Mouse (Mus musculus) layer of hippocampus, adult 9-10 months (tissue): ENCODE data around the gene Serpinb11.

ENCODE experiments used
- DNase-seq: peaks from one replicate; pipeline ENCODE4 v3.0.0; 2022; ENCODE audit warnings: low spot score

The Serpinb11 gene

DNA sequence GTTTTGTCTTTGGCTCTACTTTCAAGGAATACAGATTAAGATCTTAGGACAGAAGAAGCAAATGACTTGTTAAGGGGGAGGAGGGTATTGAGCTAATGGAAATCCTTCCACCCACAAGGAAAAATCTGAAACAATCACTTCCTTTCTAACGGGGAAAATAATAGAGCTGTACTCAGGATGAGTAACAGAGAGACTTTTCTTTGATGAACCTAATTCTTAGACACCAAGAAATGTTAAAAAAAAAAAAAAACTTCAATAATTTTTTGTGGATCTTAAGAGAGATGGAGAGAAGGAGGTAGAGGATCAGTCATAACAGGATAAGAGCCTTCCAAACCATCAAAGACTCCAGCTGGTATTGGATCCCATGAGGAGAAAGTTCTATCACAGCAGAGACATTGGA lies at the start of gene Serpinb11:
Gene Serpinb11 (plus strand): TSS at position 301 of the 400 bp plus-strand sequence.
- DNase-seq = no peak

- no peak for DNase-seq
Observed at GRCm38 (mm10) chr1:107345979-107346378, 15.0 kb upstream of the Serpinb11 start.

GRCm38 (mm10) chr1:107346788-107347187 lies 14.2 kb upstream of the Serpinb11 start:
- DNase-seq = no peak

GRCm38 (mm10) chr1:107350392-107350791 lies 10.6 kb upstream of the Serpinb11 start:
- DNase-seq = no peak

- DNase-seq = no peak
Observed at GRCm38 (mm10) chr1:107351115-107351514, 9.9 kb upstream of the Serpinb11 start.

- DNase-seq = no peak
Observed at GRCm38 (mm10) chr1:107353046-107353445, 8.0 kb upstream of the Serpinb11 start.

GRCm38 (mm10) chr1:107365973-107366372 lies 5.0 kb downstream of the Serpinb11 start:
- DNase-seq = no peak

DNA sequence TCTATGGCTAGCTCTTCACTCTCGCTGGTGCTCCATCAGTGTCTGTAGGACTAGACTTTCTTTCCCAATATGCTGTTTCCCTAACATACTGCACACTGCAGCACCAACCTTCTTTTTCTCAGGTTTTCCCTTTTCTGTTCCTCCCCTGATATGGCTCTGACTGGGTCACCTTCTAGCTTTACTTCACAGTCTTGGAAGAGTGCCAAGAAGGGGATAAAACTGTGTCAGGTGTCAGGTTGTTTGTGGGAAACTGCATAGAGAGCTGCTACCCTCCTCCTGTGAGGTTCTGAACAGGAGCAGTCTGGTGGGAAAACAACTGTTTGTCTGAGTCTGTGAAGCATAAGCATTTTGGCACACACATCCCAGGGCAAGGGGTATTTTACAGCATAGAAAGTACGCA lies 7.9 kb downstream of the Serpinb11 start:
- no peak for DNase-seq

DNA sequence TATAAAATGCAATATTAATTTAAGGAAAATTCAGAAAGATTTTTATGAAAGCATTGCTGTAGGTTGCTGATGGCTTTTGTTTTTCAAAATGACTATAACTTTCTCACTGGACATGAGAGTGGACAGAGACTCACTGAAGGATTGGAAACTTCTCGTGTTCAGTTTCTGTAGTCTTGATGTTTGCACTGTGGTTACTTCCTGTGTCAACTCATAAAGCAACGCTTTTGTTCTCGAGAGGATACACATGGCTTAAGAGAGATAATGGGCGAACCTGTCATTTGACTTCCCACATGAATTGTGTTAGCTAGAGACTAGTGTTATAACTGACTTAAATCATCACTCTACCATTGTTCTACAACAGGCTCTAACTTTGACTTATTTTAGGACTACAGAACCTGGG lies 16.0 kb downstream of the Serpinb11 start:
- no peak for DNase-seq

- no peak for DNase-seq
Observed at GRCm38 (mm10) chr1:107378368-107378767, 17.4 kb downstream of the Serpinb11 start.

DNA sequence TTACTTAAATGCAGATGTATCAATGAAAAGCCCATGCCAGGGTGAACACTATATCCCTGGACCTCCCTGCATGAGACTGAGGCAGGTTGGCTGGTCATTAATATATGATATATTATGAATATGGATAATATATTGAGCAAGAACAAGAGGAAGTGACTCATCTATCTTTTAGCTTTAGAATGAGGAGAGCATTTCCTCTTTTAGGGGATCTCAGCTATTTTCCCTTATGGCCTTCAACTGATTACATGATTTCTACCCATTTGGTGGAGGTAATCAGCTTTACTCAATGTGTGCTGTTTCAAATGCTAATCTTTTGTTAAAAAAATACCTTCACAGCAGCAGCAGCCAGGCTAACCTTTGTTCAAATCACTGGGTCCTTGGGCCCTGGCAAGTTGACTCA lies 20.5 kb downstream of the Serpinb11 start:
- no peak for DNase-seq

DNA sequence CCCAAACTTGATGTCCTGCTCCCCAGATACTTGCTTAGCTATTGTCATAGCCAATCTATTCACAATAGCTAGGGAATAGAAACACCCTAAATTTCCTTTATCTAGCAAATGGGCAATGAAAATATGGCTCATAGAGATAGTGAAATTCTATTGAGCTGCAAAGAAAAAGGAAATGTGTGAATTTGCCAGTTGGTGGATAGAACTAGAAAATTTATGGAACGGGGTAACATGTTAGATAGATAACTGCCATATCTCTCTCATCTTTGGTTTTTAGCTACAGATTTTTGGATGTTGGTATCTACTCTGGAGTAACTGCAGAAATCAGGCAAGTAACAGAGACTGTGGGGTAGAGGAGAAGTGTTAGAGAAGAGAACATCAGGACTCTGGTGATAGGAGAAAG lies 21.4 kb downstream of the Serpinb11 start:
- no peak for DNase-seq

DNA sequence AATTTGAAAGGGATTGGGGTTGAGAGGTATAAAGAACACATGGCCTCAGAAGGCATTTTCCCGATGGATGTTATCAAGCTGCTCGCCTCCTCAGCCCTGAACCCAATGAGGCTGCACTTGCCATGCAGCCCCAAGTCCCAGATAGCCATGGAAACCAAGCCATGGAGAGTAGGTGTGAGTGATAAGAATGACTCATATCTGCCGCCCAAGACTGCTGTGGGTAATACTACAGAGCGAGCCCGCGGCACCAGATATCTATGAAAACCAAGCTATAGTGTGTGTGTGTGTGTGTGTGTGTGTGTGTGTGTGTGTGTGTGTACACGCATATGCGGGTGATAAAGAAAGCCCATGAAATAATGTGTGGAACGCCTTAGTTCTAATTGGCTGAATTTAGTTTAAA lies 23.5 kb downstream of the Serpinb11 start:
- DNase-seq = no peak

- DNase-seq = no peak
Observed at GRCm38 (mm10) chr1:107389753-107390152, 28.8 kb downstream of the Serpinb11 start.

GRCm38 (mm10) chr1:107397481-107397880 lies 36.5 kb downstream of the Serpinb11 start:
- DNase-seq = no peak

DNA sequence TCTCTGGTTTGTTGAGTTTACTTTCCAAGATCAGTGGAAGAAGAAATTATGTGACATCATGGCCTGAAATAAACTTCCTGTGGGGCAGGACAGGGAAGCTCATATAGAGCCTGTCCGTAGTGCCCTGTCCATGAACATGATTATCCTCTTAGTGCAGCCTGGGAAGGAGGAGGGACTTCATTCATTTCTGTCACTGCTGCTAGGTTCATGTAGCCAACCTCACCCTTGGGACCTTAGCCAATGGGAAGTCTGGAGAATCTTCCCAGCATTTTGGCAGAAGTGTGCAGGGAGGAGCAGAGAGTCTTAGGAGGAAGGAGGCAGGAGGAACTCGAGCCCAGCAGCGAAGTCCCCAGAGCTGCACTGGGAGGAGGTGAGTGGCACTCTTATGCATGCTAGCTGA lies 38.4 kb downstream of the Serpinb11 start, which contains the start of gene Serpinb7:
Gene Serpinb7 (plus strand): TSS at position 301 of the 400 bp plus-strand sequence.
- DNase-seq = no peak

DNA sequence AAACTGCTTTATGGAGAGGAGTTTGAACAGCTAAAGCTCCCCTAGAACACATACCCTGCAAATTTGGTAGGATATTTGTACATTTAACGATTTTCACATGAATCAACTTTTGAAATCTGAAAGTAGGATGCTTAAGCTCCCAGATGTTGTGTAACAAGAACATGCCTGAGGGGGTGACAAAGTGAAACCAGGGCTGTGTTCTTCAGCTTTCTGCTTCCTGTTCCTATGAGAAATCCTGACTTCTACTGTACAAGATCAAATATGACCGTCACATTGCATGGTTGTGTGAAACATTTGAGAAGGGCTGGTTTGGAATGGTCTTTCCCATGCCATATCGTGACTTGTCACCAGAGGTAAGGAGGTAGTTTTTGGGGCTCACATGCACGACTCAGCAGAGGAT lies 41.1 kb downstream of the Serpinb11 start:
- DNase-seq = no peak

DNA sequence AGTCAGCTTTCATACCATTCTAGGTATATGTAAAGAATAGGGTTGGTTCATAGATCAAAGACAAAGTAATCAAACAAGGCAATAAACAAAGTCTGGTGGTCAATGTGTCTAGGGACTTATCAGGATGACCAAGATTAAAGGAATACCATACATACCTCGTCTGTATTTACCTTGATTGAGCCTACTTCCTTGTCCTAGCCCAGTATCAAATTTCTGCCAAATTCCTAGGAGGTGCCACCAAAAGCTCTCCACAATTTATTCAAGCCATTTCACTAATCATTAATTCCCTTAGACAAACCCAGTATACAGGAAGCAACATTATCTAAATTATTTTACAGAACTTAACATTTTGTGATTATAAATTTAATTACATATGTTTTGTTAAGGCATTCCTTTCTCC lies 53.7 kb downstream of the Serpinb11 start:
- no peak for DNase-seq

- DNase-seq = no peak
Observed at GRCm38 (mm10) chr1:107422487-107422886, 61.5 kb downstream of the Serpinb11 start.
